Mouse (Mus musculus) thymus, postnatal 4 days (tissue): ENCODE data around the gene Wfdc3.
"Not testable (repeated sequence)": the region's sequence is repeated elsewhere in the genome, so short reads cannot be mapped to it uniquely, and the experiment has no call there.

Experiments
- DNase-seq: peaks from one replicate; pipeline ENCODE4 v3.0.0; 2021

The Wfdc3 gene

GRCm38 (mm10) chr2:164735446-164735845 lies 10.3 kb downstream of the Wfdc3 start:
- no peak for DNase-seq

DNA sequence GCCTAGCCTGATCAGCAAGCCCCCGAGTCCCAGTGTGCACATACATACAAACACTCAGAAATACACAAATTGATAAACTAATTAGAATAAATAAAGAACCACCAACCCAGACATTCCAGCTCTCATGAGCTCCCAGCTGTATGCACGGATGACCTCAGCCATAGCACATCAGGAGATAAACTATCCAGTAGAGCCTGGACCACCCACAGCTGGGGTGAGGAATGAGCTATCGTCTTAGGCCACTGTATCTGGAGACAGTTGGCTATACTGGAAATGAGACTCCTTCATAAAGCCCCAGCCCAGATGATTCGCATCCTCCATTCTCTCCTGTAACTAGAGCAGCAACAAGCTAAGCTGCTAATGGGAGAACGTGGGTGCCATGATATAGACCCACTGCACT lies 10.9 kb downstream of the Wfdc3 start:
- DNase-seq, result no peak

DNA sequence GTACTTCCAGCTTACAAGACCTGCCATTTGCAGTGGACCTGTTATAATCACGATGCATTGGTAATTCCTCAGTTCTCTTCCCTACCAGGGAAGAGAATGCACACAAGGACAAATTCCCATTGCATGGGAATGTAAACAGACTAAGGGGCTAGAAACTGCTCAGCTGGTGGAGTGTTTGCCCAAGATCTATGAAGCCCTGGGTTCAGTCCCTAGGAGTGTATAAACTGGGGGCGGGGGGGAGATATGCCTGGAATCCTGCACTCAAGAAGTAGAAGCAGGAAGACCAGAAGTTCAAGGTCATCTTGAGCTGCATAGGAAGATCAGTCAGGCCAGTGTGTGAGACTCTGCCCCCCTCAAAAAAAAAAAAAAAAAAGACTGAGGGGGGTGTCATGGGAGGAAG lies 12.5 kb downstream of the Wfdc3 start:
- DNase-seq, result no peak

DNA sequence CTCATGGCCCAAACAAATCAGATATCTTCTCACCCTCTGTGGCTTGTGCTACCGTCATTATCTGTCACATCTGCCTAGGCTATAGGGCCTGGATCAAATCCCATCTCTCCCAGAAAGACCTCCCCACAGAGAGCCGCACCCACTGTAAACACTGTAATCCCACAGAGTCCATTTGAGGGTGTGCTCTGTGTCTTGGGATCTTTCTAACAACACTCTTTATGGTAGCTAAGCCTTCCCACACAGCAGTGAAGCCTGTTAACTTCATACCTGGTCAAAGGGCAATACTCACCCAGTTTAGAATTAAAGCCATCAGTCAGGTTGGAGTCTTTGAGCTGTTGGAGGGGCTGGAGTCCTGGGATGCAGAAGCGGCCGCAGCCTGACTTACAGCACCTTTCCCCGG lies 14.0 kb downstream of the Wfdc3 start:
- no peak for DNase-seq

- DNase-seq, result peak; percentile 84
Measured at GRCm38 (mm10) chr2:164725895-164726619, 19.7 kb downstream of the Wfdc3 start.

DNA sequence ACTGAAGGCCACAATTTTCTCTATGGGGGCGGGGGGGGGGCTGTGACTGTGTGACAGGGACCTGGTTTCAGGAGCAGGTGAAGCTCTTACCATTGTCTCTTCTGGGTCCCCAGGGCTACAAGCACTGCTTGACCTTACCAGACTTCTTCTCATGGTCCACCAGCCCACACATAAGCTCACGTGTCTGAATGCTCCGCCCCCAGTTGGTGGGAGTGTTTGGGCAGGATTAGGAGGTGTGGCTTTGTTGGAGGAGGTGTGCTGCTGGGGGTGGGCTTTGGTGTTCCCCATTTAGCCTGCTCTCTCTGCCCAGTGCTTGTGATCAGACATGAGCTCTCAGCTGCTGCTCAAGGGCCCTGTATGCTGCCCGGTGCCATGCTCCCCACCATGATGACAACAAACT lies 22.5 kb downstream of the Wfdc3 start:
- no peak for DNase-seq

DNA sequence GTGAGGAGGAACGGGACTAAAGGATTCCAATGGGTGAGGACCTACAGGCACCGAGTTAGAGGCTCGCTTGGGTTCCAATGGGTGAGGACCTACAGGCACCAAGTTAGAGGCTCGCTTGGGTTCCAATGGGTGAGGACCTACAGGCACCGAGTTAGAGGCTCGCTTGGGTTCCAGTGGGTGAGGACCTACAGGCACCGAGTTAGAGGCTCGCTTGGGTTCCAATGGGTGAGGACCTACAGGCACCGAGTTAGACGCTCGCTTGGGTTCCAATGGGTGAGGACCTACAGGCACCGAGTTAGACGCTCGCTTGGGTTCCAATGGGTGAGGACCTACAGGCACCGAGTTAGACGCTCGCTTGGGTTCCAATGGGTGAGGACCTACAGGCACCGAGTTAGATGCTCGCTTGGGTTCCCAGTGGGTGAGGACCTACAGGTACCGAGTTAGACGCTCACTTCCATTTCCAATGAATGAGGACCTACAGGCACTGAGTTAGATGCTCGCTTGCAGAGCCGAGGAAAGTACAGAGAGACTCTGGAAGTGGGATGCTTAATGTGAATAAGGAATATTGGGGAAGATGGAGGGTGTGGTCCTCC lies 29.4 kb downstream of the Wfdc3 start:
- DNase-seq, result not testable (repeated sequence)

DNA sequence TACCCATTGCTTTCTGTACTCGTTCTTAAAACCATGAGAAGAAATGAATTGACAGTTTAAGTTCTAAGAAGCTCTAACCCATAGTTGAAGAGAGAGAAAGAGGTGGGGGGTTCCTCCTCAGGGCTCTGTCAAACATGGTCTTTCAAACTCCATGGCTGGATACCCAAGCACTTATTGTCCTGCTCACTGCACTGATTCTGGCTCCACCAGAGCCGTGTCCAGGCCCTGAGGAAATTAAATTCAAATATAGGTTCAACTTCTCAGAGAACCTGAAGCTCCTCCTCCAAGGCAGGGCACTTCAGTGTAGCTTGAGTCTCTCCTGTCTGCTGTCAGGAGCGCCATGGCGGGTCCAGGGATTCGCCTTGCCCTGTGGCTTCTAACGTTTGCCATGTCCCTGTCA lies 30.7 kb downstream of the Wfdc3 start, which contains the start of gene Spint5:
Gene Spint5 (plus strand): TSS at position 301 of the 400 bp plus-strand sequence.
- DNase-seq, result no peak

DNA sequence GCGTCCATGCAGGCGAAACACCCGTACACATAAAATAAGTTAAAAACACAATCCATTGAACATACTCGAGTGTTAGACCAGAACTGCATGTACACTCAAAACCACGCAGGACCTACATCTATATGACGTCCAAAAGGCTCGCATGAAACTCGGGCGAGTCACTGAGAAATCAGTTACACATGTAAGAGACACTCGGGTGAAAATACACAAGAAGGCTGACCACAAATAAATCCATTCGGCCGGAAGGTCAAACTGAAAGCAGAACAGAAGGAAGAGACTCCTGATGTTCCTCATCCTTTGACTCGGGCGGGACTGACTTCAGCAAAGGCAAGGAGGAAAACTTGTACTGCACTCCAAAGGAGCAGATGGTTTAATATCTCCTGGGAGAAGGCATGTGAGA lies 39.7 kb downstream of the Wfdc3 start:
- no peak for DNase-seq

DNA sequence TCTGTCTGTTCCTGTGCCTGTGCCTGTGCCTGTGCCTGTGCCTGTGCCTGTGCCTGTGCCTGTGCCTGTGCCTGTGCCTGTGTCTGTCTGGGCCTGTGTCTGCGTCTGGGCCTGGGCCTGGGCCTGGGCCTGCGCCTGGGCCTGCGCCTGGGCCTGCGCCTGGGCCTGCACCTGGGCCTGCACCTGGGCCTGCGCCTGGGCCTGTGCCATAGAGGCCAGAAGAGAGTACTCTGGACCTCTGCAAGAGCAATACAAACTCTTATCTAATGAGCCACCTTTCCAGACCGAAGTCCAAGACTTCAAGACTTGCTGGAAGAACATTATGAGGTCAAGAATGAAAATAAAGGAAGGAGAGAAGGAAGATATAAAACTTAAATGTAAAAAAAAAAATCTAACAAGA lies 40.4 kb downstream of the Wfdc3 start:
- no peak for DNase-seq

GRCm38 (mm10) chr2:164704235-164704634 lies 41.5 kb downstream of the Wfdc3 start:
- no peak for DNase-seq

- no peak for DNase-seq
Measured at GRCm38 (mm10) chr2:164701761-164702160, 44.0 kb downstream of the Wfdc3 start.

DNA sequence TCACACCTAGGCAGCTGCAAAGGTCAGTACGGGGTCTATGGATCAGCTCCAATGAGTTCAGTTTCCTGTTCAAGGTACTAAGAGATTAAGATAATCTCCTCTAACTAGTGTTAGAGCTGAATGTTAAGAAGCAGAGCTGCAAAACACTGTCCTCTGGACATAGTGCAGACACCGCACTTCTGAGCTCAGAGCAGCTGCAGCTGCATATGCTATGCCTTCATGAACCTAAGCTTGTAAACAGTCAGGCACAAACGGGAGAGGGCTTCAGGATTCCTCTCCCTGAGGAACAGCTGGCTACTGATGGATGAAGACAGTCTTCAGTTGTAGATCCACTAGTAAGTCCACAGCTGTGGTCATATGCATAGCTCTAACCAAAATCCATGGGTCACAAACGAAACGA lies 44.8 kb downstream of the Wfdc3 start:
- no peak for DNase-seq

DNA sequence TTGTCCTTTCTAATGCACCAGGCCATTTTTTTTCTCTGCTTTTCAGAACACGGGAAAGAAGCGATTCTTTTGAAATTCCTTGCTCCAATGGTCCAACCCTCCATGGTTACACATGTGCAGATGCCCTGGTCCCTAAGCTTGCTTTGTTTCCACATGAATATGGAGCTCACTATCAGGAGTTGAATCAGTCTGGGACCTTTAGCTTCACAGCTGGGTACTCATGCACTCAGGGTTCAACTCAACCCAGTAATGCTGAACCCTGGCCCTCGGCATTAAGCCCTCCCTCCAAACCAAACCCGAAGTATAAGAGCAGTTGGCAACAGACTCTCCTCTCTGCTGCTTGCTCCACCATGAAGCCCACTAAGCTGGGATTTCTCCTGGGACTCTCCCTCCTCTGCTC lies 47.5 kb downstream of the Wfdc3 start, which contains the start of gene Spint4:
Gene Spint4 (plus strand): TSS at position 301 of the 400 bp plus-strand sequence.
- no peak for DNase-seq

DNA sequence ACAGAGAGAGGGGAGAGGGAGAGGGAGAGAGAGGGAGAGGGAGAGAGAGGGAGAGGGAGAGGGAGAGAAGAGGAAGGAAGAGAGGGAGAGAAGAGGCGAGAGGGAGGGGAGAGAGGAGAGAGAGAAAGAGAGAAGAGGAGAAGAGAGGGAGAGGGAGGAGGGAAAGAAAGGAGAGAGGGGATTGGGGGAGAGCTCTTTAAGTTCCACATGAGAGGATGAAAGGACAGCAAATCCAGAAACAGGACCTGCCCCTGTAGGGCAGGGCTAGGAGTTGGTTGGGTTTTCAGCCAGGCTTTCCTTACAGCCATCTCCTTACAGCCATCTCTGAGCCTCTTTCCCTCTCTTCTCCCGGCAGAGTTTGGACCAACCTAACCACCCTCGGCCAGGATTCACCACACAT lies 60.9 kb downstream of the Wfdc3 start, which contains the start of gene Wfdc13:
Gene Wfdc13 (plus strand): TSS at position 301 of the 400 bp plus-strand sequence.
- no peak for DNase-seq
